Mouse (Mus musculus): ENCODE measurements around the gene F2rl2. TPM values are rescaled to one million over a fixed set of nuclear protein-coding genes. Genes with fewer than 3 reads are reported as not detected.

The F2rl2 gene
- polyA plus RNA-seq, 1 experiment from 2014 or later, result 0.30 TPM

DNA sequence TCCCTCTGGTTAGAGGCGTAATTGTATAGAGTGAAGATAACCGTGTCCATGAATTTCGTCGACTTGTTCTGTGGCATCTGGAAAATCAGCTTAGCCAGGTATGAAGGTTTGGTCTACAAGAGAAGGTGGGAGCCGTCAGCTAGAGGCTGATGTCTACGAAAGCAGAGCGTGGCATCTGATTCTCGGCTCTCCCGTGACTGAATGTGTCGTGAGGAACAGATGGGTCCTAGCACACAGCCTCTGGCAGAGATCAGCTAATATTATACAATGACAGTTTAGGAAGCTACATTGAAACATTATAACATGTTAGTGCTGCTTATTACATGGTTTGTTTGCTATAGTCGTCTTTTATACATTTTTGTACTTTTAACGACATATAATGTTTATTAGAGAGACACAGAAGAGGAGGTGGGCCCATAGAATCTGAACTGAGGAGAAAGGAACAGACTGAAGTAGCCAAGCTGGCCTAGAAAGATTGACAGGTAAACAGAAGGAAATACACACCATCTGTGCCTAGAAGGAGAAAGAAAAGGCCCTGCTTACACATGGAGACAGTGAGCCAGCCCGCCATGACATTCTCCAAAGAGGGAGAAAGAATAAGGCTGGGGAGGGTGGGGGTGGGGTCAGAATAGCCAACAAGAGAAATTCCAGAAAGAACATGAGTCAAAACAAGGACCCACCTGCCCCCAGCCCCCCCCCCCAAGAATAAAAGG is 30.9 kb upstream of the F2rl2 start:
- H3K27me3 ChIP-seq (ENCODE audit: control insufficient read depth, insufficient read depth, low read depth, low read length), result no peaks in the 10 kb centered on the region
- no peak overlapping the region for H3K4me3 ChIP-seq (ENCODE audit: low read depth, low read length)
- H3K36me3 ChIP-seq (ENCODE audit: control insufficient read depth, insufficient read depth, low read length), result no peaks in the 10 kb centered on the region
- WGBS, result 79% methylated on average over 13 of the region's 13 CpGs
- H3K4me1 ChIP-seq (ENCODE audit: control insufficient read depth, insufficient read depth, low read length), result no peaks in the 10 kb centered on the region
- no peak overlapping the region for H3K4me2 ChIP-seq (ENCODE audit: low read length)
- H3K9me3 ChIP-seq (replicated peaks; ENCODE audit: control insufficient read depth, low read length, poor library complexity, severe bottlenecking), result no peaks in the 10 kb centered on the region
- no peak for ATAC-seq
- H3K9ac ChIP-seq (ENCODE audit: low read depth, low read length), result no peak overlapping the region
- no peak overlapping the region for H3K27ac ChIP-seq (ENCODE audit: low read length)

DNA sequence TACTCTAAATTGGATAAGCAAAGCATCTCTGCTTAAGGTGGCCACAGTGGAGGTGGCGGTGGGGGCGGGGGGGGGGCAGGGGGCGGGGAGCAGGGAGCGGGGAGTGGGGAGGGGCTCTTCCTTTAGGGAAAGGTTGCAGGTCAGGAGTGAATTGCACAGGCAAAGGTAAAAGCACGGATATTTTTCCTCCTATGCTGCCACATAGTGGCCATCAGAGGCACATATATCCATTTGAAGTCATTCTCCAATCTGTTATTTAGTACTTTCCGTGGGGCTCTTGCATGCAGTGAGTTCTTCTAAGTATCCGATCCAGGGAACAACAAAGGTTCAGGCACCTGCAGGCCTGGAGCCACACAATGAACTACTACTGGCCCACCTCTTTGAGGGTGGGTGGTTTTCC is 29.4 kb upstream of the F2rl2 start:
- peak; percentile 48; the same call in 1 of the 2 replicates for ATAC-seq
- H3K4me2 ChIP-seq (ENCODE audit: low read length), result no peak overlapping the region
- WGBS, result 38% methylated on average over 5 of the region's 7 CpGs
- no peaks in the 10 kb centered on the region for H3K4me1 ChIP-seq (ENCODE audit: control insufficient read depth, insufficient read depth, low read length)
- H3K4me3 ChIP-seq (ENCODE audit: low read depth, low read length), result no peak overlapping the region
- H3K27ac ChIP-seq (ENCODE audit: low read length), result no peak overlapping the region
- no peaks in the 10 kb centered on the region for H3K36me3 ChIP-seq (ENCODE audit: control insufficient read depth, insufficient read depth, low read length)
- no peaks in the 10 kb centered on the region for H3K9me3 ChIP-seq (replicated peaks; ENCODE audit: control insufficient read depth, low read length, poor library complexity, severe bottlenecking)
- no peak overlapping the region for H3K9ac ChIP-seq (ENCODE audit: low read depth, low read length)
- no peaks in the 10 kb centered on the region for H3K27me3 ChIP-seq (ENCODE audit: control insufficient read depth, insufficient read depth, low read depth, low read length)

DNA sequence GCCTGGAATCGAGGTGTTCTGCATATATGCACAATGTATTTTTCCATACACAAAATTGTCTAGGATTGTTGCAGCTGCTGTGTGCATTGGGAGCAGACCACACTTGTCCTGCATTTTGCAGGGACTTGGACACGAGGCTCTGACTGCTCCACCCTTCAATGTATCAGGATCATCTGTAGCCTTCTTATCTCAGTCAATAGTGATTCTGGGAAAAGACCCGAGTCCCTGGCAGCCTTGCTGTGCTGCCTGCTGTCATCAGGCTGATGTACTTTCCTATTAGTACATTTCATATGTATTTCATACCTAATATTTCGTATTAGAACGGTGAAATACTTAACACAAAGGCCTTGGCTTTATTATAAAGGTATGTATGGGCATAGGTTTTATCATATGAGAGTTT is 26.1 kb upstream of the F2rl2 start:
- no peak for ATAC-seq
- Histone ChIP-seq H3K36me3 (ENCODE audit: control insufficient read depth, insufficient read depth, low read length) (no peaks in the 10 kb centered on the region), H3K4me3 (ENCODE audit: low read depth, low read length) (no peak overlapping the region), H3K9ac (ENCODE audit: low read depth, low read length) (no peak overlapping the region), H3K4me1 (ENCODE audit: control insufficient read depth, insufficient read depth, low read length) (no peaks in the 10 kb centered on the region), H3K27ac (ENCODE audit: low read length) (no peak overlapping the region), H3K9me3 (replicated peaks; ENCODE audit: control insufficient read depth, low read length, poor library complexity, severe bottlenecking) (no peaks in the 10 kb centered on the region), H3K4me2 (ENCODE audit: low read length) (no peak overlapping the region), H3K27me3 (ENCODE audit: control insufficient read depth, insufficient read depth, low read depth, low read length) (no peaks in the 10 kb centered on the region)
- WGBS, result 93% methylated on average over 5 of the region's 5 CpGs

DNA sequence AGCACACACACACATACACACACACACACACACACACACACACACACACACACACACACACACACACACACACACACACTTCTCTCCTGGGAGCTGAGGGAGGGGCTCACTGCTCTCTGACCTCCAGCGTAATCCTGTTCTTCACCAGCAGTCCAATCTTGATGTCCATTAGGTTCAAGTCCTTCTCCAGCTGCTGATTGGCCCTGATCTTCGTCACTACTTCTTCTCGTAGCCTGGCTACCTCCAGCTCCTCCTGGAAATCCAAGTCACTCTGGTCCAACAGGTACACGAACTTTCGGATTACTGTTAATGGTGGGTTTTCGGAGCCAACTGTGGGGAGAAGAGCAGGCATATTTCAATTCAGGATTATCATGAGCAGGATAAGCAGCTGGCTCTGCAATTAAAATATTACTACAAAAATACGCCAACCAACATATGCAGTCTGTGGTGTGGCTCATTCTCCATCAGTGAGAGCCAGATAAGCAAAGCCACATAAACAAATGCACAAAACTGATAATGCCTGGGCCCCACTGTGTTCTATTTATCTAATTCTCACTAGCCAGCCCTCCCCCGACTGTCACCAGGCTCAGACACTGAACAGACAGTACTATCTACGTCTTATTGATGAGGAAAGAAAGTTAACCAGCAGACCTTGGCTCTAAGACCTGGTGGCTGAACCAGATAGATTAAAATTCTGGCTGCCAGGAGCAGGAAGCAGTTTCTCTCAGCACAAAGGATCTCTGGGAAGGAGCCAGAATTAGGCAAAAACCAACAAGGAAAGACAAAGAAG is 25.4 kb upstream of the F2rl2 start:
- Histone ChIP-seq H3K4me3 (ENCODE audit: low read depth, low read length) (no peak overlapping the region), H3K36me3 (ENCODE audit: control insufficient read depth, insufficient read depth, low read length) (no peaks in the 10 kb centered on the region), H3K4me2 (ENCODE audit: low read length) (no peak overlapping the region), H3K27me3 (ENCODE audit: control insufficient read depth, insufficient read depth, low read depth, low read length) (no peaks in the 10 kb centered on the region), H3K9me3 (replicated peaks; ENCODE audit: control insufficient read depth, low read length, poor library complexity, severe bottlenecking) (no peaks in the 10 kb centered on the region), H3K9ac (ENCODE audit: low read depth, low read length) (no peak overlapping the region), H3K4me1 (ENCODE audit: control insufficient read depth, insufficient read depth, low read length) (no peaks in the 10 kb centered on the region), H3K27ac (ENCODE audit: low read length) (no peak overlapping the region)
- 86% methylated on average over 9 of the region's 9 CpGs for WGBS
- ATAC-seq, result no peak

DNA sequence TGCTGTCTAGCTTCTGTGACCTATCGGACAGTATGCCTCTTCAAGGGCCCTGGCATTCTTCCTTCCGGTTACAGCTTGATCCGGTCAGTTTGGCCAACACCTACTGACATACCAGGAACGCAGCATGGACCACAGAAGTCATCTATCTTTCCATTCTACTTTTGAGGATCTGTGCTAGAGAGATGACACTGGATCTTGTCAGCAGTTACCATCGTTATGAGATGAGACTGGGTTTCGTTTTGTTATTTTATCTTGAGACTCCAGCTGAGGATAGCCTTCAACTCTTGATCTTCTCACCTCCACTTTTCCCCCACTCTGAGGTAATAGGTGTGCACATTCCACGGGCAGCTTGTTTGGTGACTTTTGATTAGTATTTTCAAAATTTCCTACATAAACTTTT is 24.3 kb upstream of the F2rl2 start:
- Histone ChIP-seq H3K9ac (ENCODE audit: low read depth, low read length) (no peak overlapping the region), H3K4me1 (ENCODE audit: control insufficient read depth, insufficient read depth, low read length) (no peaks in the 10 kb centered on the region), H3K4me3 (ENCODE audit: low read depth, low read length) (no peak overlapping the region), H3K27me3 (ENCODE audit: control insufficient read depth, insufficient read depth, low read depth, low read length) (no peaks in the 10 kb centered on the region), H3K36me3 (ENCODE audit: control insufficient read depth, insufficient read depth, low read length) (no peaks in the 10 kb centered on the region), H3K4me2 (ENCODE audit: low read length) (no peak overlapping the region), H3K9me3 (replicated peaks; ENCODE audit: control insufficient read depth, low read length, poor library complexity, severe bottlenecking) (no peaks in the 10 kb centered on the region), H3K27ac (ENCODE audit: low read length) (no peak overlapping the region)
- 94% methylated on average over 7 of the region's 7 CpGs for WGBS
- no peak for ATAC-seq

DNA sequence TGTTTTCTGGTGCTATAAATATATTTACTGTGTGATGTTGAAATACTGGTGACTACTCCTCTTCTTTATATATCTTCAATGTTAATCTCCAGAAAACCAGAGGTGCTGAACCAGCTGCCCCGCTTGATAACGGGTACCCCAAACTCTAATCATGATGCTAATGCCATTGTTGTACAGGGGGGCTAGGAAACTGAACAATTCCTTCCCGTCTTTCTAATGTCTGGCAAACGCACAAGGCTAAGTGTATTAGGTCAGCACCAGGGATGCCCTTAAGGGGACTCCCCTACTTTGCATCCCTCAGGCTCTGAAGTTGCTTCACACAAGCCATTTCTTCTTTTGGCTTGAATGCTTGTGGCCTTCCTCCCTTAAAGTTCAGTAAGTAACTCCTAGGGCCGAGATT is 17.6 kb upstream of the F2rl2 start:
- no peak overlapping the region for H3K4me3 ChIP-seq (ENCODE audit: low read depth, low read length)
- H3K27me3 ChIP-seq (ENCODE audit: control insufficient read depth, insufficient read depth, low read depth, low read length), result no peaks in the 10 kb centered on the region
- no peaks in the 10 kb centered on the region for H3K9me3 ChIP-seq (replicated peaks; ENCODE audit: control insufficient read depth, low read length, poor library complexity, severe bottlenecking)
- ATAC-seq, result no peak
- no peaks in the 10 kb centered on the region for H3K36me3 ChIP-seq (ENCODE audit: control insufficient read depth, insufficient read depth, low read length)
- no peak overlapping the region for H3K4me2 ChIP-seq (ENCODE audit: low read length)
- WGBS, result 89% methylated on average over 5 of the region's 5 CpGs
- H3K4me1 ChIP-seq (ENCODE audit: control insufficient read depth, insufficient read depth, low read length), result no peaks in the 10 kb centered on the region
- H3K9ac ChIP-seq (ENCODE audit: low read depth, low read length), result no peak overlapping the region
- no peak overlapping the region for H3K27ac ChIP-seq (ENCODE audit: low read length)

DNA sequence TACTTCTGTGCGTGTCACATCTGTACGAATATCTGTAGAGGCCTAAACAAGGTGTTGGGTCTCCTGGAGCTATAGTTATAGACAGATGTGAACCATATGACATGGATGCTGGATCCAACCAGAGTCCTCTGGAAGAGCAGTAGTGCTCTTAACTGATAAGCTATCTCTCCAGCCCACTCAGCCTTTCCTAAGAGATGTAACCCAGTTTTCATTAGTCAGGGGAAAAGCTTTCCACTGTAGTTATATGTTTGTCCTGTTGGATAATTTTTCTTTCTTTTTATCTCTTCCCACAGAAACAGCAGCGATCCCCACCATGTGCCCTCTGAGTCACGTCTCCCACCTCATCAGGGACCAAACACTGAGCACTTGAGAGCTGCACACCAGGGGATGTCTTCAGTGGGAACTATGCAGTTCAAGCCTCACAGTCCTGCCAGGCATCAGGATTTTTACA is 17.1 kb upstream of the F2rl2 start:
- WGBS, result 86% methylated on average over 4 of the region's 4 CpGs
- H3K4me2 ChIP-seq (ENCODE audit: low read length), result no peak overlapping the region
- ATAC-seq, result no peak

DNA sequence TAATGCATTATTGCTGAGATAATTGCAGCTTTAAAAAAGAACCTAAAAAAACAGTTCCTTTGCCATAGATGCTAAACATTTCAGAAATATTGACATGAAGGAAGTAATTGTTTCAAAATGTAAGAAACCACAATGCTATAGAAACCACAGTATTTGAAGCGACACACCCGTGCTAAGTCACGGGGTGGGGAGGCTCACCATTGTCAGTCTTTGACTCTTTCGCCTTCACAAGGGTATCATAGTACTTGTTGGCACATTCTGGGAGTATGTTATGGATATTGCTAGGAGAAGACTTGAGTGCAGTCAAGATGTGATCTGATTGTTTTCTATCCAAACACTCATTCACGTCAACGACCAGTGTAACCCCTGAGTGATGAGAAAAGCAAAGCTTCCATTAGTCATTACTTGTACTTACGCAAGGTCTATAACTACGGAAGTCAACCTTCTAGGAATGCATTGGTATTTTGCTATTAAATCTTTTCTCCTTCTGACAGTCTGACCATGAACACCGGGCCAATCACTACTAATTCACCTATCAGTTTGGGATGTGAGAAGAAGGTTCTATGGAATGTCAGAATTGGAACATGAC is 11.9 kb upstream of the F2rl2 start:
- Histone ChIP-seq H3K4me1 (ENCODE audit: control insufficient read depth, insufficient read depth, low read length) (no peaks in the 10 kb centered on the region), H3K4me2 (ENCODE audit: low read length) (no peak overlapping the region), H3K27me3 (ENCODE audit: control insufficient read depth, insufficient read depth, low read depth, low read length) (no peaks in the 10 kb centered on the region), H3K9me3 (replicated peaks; ENCODE audit: control insufficient read depth, low read length, poor library complexity, severe bottlenecking) (no peaks in the 10 kb centered on the region), H3K36me3 (ENCODE audit: control insufficient read depth, insufficient read depth, low read length) (no peaks in the 10 kb centered on the region), H3K9ac (ENCODE audit: low read depth, low read length) (no peak overlapping the region), H3K4me3 (ENCODE audit: low read depth, low read length) (no peak overlapping the region), H3K27ac (ENCODE audit: low read length) (no peak overlapping the region)
- ATAC-seq, result no peak
- 97% methylated on average over 9 of the region's 9 CpGs for WGBS

More for the DNA sequence above, 17.1 kb upstream of the F2rl2 start:
- Histone ChIP-seq H3K4me3 (ENCODE audit: low read depth, low read length) (no peak overlapping the region), H3K9ac (ENCODE audit: low read depth, low read length) (no peak overlapping the region), H3K9me3 (replicated peaks; ENCODE audit: control insufficient read depth, low read length, poor library complexity, severe bottlenecking) (no peaks in the 10 kb centered on the region), H3K27ac (ENCODE audit: low read length) (no peak overlapping the region), H3K27me3 (ENCODE audit: control insufficient read depth, insufficient read depth, low read depth, low read length) (no peaks in the 10 kb centered on the region), H3K36me3 (ENCODE audit: control insufficient read depth, insufficient read depth, low read length) (no peaks in the 10 kb centered on the region), H3K4me1 (ENCODE audit: control insufficient read depth, insufficient read depth, low read length) (no peaks in the 10 kb centered on the region)

DNA sequence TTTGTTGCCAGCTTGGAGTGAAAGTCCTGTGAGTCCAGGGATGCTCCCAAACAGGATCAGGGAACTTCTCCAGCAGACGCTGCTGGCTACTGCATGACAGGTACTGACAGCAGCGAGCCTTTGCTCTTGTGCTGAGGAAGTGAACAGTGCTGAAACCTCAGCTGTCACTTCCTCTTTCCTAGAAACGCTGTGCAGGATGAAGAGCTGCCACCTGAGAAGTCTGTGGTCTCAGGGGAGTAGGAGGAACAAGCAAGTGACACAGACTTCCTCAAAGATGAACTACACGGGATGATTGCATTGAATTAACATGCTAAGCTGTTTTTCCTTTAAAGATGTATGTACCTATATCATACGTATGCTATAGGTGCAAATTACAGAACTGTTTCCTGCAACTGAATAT is 10.9 kb upstream of the F2rl2 start:
- no peak for ATAC-seq
- H3K36me3 ChIP-seq (ENCODE audit: control insufficient read depth, insufficient read depth, low read length), result no peaks in the 10 kb centered on the region
- H3K9ac ChIP-seq (ENCODE audit: low read depth, low read length), result no peak overlapping the region
- no peaks in the 10 kb centered on the region for H3K9me3 ChIP-seq (replicated peaks; ENCODE audit: control insufficient read depth, low read length, poor library complexity, severe bottlenecking)
- no peaks in the 10 kb centered on the region for H3K27me3 ChIP-seq (ENCODE audit: control insufficient read depth, insufficient read depth, low read depth, low read length)
- no peak overlapping the region for H3K27ac ChIP-seq (ENCODE audit: low read length)
- 89% methylated on average over 5 of the region's 5 CpGs for WGBS
- no peak overlapping the region for H3K4me3 ChIP-seq (ENCODE audit: low read depth, low read length)
- H3K4me1 ChIP-seq (ENCODE audit: control insufficient read depth, insufficient read depth, low read length), result no peaks in the 10 kb centered on the region
- no peak overlapping the region for H3K4me2 ChIP-seq (ENCODE audit: low read length)

All from midbrain, embryonic 16.5 days (tissue).